Mouse (Mus musculus): Measurements from ENCODE around the gene Sap25.

Gene Sap25

GRCm38 (mm10) chr5:137628498-137629305, 12.4 kb upstream of the Sap25 start, which contains the start of the genes Fbxo24, Lrch4 and Gm20605:
Fbxo24 (minus strand) TSS chr5:137629002.
Lrch4 (plus strand) TSS chr5:137629121.
Gm20605 (plus strand) TSS chr5:137629175.
- peak; percentile 100 for DNase-seq (ENCODE audit: low read depth, low spot score)

GRCm38 (mm10) chr5:137629306-137629721, 11.8 kb upstream of the Sap25 start:
- DNase-seq (ENCODE audit: low read depth, low spot score): peak; percentile 58

- DNase-seq (ENCODE audit: low read depth, low spot score): no peak
Observed at GRCm38 (mm10) chr5:137629906-137630545, 11.1 kb upstream of the Sap25 start.

GRCm38 (mm10) chr5:137630602-137631001, 10.5 kb upstream of the Sap25 start:
- no peak for DNase-seq (ENCODE audit: low read depth, low spot score)

- no peak for DNase-seq (ENCODE audit: low read depth, low spot score)
Observed at GRCm38 (mm10) chr5:137631171-137631570, 10.0 kb upstream of the Sap25 start.

GRCm38 (mm10) chr5:137631591-137631990, 9.5 kb upstream of the Sap25 start:
- no peak for DNase-seq (ENCODE audit: low read depth, low spot score)

- DNase-seq (ENCODE audit: low read depth, low spot score): no peak
Observed at GRCm38 (mm10) chr5:137633397-137634084, 7.6 kb upstream of the Sap25 start.

GRCm38 (mm10) chr5:137639472-137639871, 1.7 kb upstream of the Sap25 start:
- no peak for DNase-seq (ENCODE audit: low read depth, low spot score)

GRCm38 (mm10) chr5:137642886-137643285, 1.8 kb downstream of the Sap25 start:
- DNase-seq (ENCODE audit: low read depth, low spot score): no peak

GRCm38 (mm10) chr5:137644484-137644883, 3.4 kb downstream of the Sap25 start:
- no peak for DNase-seq (ENCODE audit: low read depth, low spot score)

GRCm38 (mm10) chr5:137645091-137645651, 4.0 kb downstream of the Sap25 start:
- DNase-seq (ENCODE audit: low read depth, low spot score): no peak

GRCm38 (mm10) chr5:137645652-137646091, 4.5 kb downstream of the Sap25 start, which contains the start of gene Irs3:
Irs3 (minus strand) TSS chr5:137645714.
- no peak for DNase-seq (ENCODE audit: low read depth, low spot score)

- DNase-seq (ENCODE audit: low read depth, low spot score): no peak
Observed at GRCm38 (mm10) chr5:137647827-137648601, 6.9 kb downstream of the Sap25 start.

- no peak for DNase-seq (ENCODE audit: low read depth, low spot score)
Observed at GRCm38 (mm10) chr5:137649251-137649650, 8.1 kb downstream of the Sap25 start.

GRCm38 (mm10) chr5:137649669-137650571, 8.8 kb downstream of the Sap25 start:
- DNase-seq (ENCODE audit: low read depth, low spot score): no peak

GRCm38 (mm10) chr5:137652474-137652873, 11.3 kb downstream of the Sap25 start:
- peak; percentile 73 for DNase-seq (ENCODE audit: low read depth, low spot score)

GRCm38 (mm10) chr5:137653366-137653765, 12.2 kb downstream of the Sap25 start:
- no peak for DNase-seq (ENCODE audit: low read depth, low spot score)

GRCm38 (mm10) chr5:137654746-137655145, 13.6 kb downstream of the Sap25 start:
- DNase-seq (ENCODE audit: low read depth, low spot score): no peak

GRCm38 (mm10) chr5:137656977-137657376, 15.8 kb downstream of the Sap25 start:
- DNase-seq (ENCODE audit: low read depth, low spot score): peak; percentile 76

Data from mesoderm, embryonic 11.5 days (tissue).